In the genomic region with DNA sequence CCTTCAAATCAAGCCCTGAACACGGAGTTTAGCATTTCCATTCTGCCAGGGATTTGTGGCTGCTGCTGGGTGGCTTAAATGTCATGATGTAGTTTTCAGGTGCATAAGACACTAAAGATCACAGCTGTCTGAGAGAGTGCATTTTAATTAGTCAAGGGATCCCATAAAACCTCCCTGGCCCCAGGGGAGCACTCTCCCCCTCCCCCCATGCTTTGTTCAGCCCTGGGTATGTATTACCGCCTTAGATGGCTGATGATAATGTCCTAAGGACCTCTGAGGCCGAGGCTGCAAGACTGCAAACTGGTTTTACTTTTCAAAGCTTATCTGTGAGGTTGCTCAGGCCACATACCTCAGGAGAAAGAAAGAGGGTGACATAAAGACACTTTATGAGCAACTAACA, we compare ENCODE assay signal across 17 mouse cellular contexts. TPM values are rescaled to one million over a fixed set of nuclear protein-coding genes. Genes with fewer than 3 reads are reported as not detected.
DNase-seq lines count a peak whose midpoint lies in the region; ATAC-seq lines count a peak whose summit lies in the region.
"Had no signal": no experiment of that assay in that cellular context is flagged by ENCODE, and none has a peak within 500 bp of the region (broad histone marks: within the 10 kb centered on the region; RNA-seq: fewer than 3 reads in every experiment).

No protein-coding gene starts in this region.

- H3K4me3 ChIP-seq in neural tube, embryonic 14.5 days (ENCODE audit: low read depth, low read length) = no peak overlapping the region
- H3K4me3 ChIP-seq in hindbrain, embryonic 10.5 days = no peak overlapping the region
- H3K4me3 ChIP-seq: embryonic facial prominence, embryonic 13.5 days; forebrain, embryonic 13.5 days; forebrain, embryonic 15.5 days had no signal

- WGBS in neural tube, embryonic 14.5 days = 11% methylated on average over 3 of the region's 3 CpGs
- WGBS in hindbrain, embryonic 10.5 days = 55% methylated on average over 3 of the region's 3 CpGs

- peak; percentile 80 for DNase-seq in heart, adult 11 months
- DNase-seq in heart, postnatal 36 days = no peak
- DNase-seq in neural tube, embryonic 10.5 days (ENCODE audit: extremely low spot score, low spot score) = no peak
- no peak for DNase-seq in hindbrain, embryonic 10.5 days (ENCODE audit: low spot score)
- DNase-seq: adrenal gland, adult 2 months; adrenal gland, postnatal 10 days; adrenal gland, postnatal 25 days; cerebellum, adult 11-12 months; cerebellum, adult 2 months; cerebellum, adult 9-10 months; cerebellum, postnatal 10 days; cerebellum, postnatal 25 days; forebrain, postnatal 0 days had no signal

- ATAC-seq in neural tube, embryonic 14.5 days (ENCODE audit: low read depth) = peak; percentile 73; the same call in 1 of the 2 replicates
- ATAC-seq: forebrain, embryonic 13.5 days; forebrain, embryonic 15.5 days; forebrain, postnatal 0 days had no signal

- no peaks in the 10 kb centered on the region for H3K9me3 ChIP-seq in neural tube, embryonic 14.5 days (ENCODE audit: control insufficient read depth, low read length)
- no peaks in the 10 kb centered on the region for H3K9me3 ChIP-seq in hindbrain, embryonic 10.5 days
- H3K9me3 ChIP-seq: embryonic facial prominence, embryonic 13.5 days; forebrain, embryonic 13.5 days; forebrain, embryonic 15.5 days had no signal

- H3K9ac ChIP-seq in neural tube, embryonic 14.5 days (replicated peaks; ENCODE audit: low read depth, low read length) = no peak overlapping the region
- H3K9ac ChIP-seq: embryonic facial prominence, embryonic 13.5 days; forebrain, embryonic 13.5 days; forebrain, embryonic 15.5 days; forebrain, postnatal 0 days had no signal

- H3K27ac ChIP-seq in neural tube, embryonic 14.5 days (ENCODE audit: low read depth, low read length) = no peak overlapping the region
- H3K27ac ChIP-seq in hindbrain, embryonic 10.5 days = no peak overlapping the region; the same call in 1 of the 2 replicates
- H3K27ac ChIP-seq: embryonic facial prominence, embryonic 13.5 days; forebrain, embryonic 13.5 days; forebrain, embryonic 15.5 days had no signal

- intact Hi-C loops in heart, postnatal 36 days (cut with DNase I) = no loop called here

- no peaks in the 10 kb centered on the region for H3K27me3 ChIP-seq in neural tube, embryonic 14.5 days (ENCODE audit: control insufficient read depth, insufficient read depth, low read length)
- no peaks in the 10 kb centered on the region for H3K27me3 ChIP-seq in hindbrain, embryonic 10.5 days (ENCODE audit: insufficient read depth, poor library complexity, severe bottlenecking)
- H3K27me3 ChIP-seq: embryonic facial prominence, embryonic 13.5 days; forebrain, embryonic 13.5 days; forebrain, embryonic 15.5 days had no signal

- 0 out of 2 replicates have a peak, but pooled peaks cover 3% of the 10 kb centered on the region for H3K4me1 ChIP-seq in neural tube, embryonic 14.5 days (ENCODE audit: control insufficient read depth, insufficient read depth, low read length)
- no peaks in the 10 kb centered on the region for H3K4me1 ChIP-seq in hindbrain, embryonic 10.5 days (replicated peaks)

- H3K36me3 ChIP-seq in neural tube, embryonic 14.5 days (ENCODE audit: control insufficient read depth, insufficient read depth, low read length) = no peaks in the 10 kb centered on the region
- H3K36me3 ChIP-seq in hindbrain, embryonic 10.5 days = no peaks in the 10 kb centered on the region
- H3K36me3 ChIP-seq: embryonic facial prominence, embryonic 13.5 days; forebrain, embryonic 15.5 days had no signal

- no peak overlapping the region for H3K4me2 ChIP-seq in neural tube, embryonic 14.5 days (ENCODE audit: low read depth, low read length)
- H3K4me2 ChIP-seq: embryonic facial prominence, embryonic 13.5 days; forebrain, embryonic 13.5 days; forebrain, embryonic 15.5 days had no signal

RNA-seq across cellular contexts. Expression of a gene that starts 51.7 kb away (rescaled TPM):
- 10 to 100 TPM; 29.8 to 29.9 TPM for total RNA-seq in heart, postnatal 36 days (2021)
- 25.6 and 31.9 TPM in 2 replicates for polyA plus RNA-seq in neural tube, embryonic 14.5 days (2014; fragmentation: Nextera tagmentation; extraction: Ambion mirVana)
- polyA plus RNA-seq in hindbrain, embryonic 10.5 days (2016; fragmentation: Nextera tagmentation; extraction: Ambion mirVana) = 20.9 and 22.5 TPM in 2 replicates
